ENCODE assay signal across 8 mouse cellular contexts in the genomic region with DNA sequence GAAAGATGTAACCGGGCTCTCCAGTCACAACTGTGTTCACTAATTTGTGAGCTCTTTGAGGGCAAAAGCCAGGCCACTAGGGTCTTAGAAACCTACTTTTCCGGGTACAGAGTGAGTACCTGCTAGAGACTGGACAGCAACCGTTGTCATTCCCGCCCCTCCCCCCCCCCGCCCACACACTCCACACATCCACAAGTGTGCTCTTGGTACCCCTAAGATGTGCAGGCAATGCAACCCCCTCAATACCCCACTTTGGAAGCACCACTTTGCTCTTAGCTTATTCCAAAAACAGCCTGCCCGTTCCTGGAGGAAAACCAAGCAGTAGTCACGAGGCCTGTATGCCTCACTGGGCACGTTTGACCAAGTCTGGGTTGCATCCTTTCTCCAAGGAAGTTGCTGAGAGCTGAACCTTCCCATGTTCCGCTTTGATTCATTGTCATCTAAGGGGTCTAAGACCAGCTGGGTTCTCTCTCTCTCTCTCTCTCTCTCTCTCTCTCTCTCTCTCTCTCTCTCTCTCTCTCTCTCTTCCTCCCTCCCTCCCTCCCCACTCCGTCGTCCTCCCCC. TPM values are rescaled to one million over a fixed set of nuclear protein-coding genes. Genes with fewer than 3 reads are reported as not detected.
DNase-seq lines count a peak whose midpoint lies in the region; ATAC-seq and TF ChIP-seq lines count a peak whose summit lies in the region.
"Had no signal": no experiment of that assay in that cellular context is flagged by ENCODE, and none has a peak within 500 bp of the region (broad histone marks: within the 10 kb centered on the region; RNA-seq: fewer than 3 reads in every experiment).

No protein-coding gene starts in this region.

- TF ChIP-seq POLR2A in brain, embryonic 14.5 days (IDR thresholded peaks at IDR 0.05; ENCODE audit: borderline replicate concordance, extremely low read depth, insufficient read depth, insufficient read length, poor library complexity, severe bottlenecking), result no peak

- H3K27ac ChIP-seq in hindbrain, embryonic 12.5 days, result peak overlapping the region; percentile 90
- H3K27ac ChIP-seq in midbrain, embryonic 15.5 days, result no peak overlapping the region

- H3K4me2 ChIP-seq in hindbrain, embryonic 12.5 days (replicated peaks), result peak overlapping the region; percentile 89
- peak overlapping the region; percentile 73 for H3K4me2 ChIP-seq in midbrain, embryonic 15.5 days

- H3K36me3 ChIP-seq in hindbrain, embryonic 12.5 days, result no peaks in the 10 kb centered on the region
- no peaks in the 10 kb centered on the region for H3K36me3 ChIP-seq in midbrain, embryonic 15.5 days (replicated peaks)

- no peaks in the 10 kb centered on the region for H3K9me3 ChIP-seq in hindbrain, embryonic 12.5 days (replicated peaks)
- H3K9me3 ChIP-seq in midbrain, embryonic 15.5 days, result no peaks in the 10 kb centered on the region

- no peak for TF ChIP-seq CTCF in brain, embryonic 14.5 days (IDR thresholded peaks at IDR 0.05; ENCODE audit: borderline replicate concordance, extremely low read depth, insufficient read depth, insufficient read length)

- peaks cover 33% of the 10 kb centered on the region for H3K27me3 ChIP-seq in hindbrain, embryonic 12.5 days
- no peaks in the 10 kb centered on the region for H3K27me3 ChIP-seq in midbrain, embryonic 15.5 days (replicated peaks)

- peak overlapping the region; percentile 78 for H3K4me3 ChIP-seq in hindbrain, embryonic 12.5 days
- peak overlapping the region; percentile 56 for H3K4me3 ChIP-seq in midbrain, embryonic 15.5 days
- H3K4me3 ChIP-seq: myocyte had no signal

- peak; percentile 24; the same call in 1 of the 2 replicates for ATAC-seq in hindbrain, embryonic 12.5 days (ENCODE audit: low FRiP score)
- ATAC-seq in midbrain, embryonic 15.5 days (replicated peaks), result peak; percentile 30
- no peak for ATAC-seq in megakaryocyte-erythroid progenitor cell, adult 5-6 weeks (replicated peaks; ENCODE audit: low FRiP score, low TSS enrichment, poor library complexity, severe bottlenecking)
- ATAC-seq in erythroid progenitor cell, adult 5-6 weeks (replicated peaks; ENCODE audit: low FRiP score, poor library complexity, severe bottlenecking), result no peak

- DNase-seq in brain, embryonic 14.5 days (ENCODE audit: low read depth), result peak; percentile 74
- DNase-seq in cerebellum, adult 9-10 months, result peak; percentile 52
- no peak for DNase-seq in lung, postnatal 36 days

- peak overlapping the region; percentile 81 for H3K9ac ChIP-seq in hindbrain, embryonic 12.5 days
- H3K9ac ChIP-seq in midbrain, embryonic 15.5 days, result peak overlapping the region; percentile 38; the same call in 1 of the 2 replicates

- 9% methylated on average over 9 of the region's 11 CpGs for WGBS in hindbrain, embryonic 12.5 days
- WGBS in midbrain, embryonic 15.5 days, result 11% methylated on average over 9 of the region's 11 CpGs

- peaks cover 52% of the 10 kb centered on the region for H3K4me1 ChIP-seq in hindbrain, embryonic 12.5 days
- peaks cover 47% of the 10 kb centered on the region for H3K4me1 ChIP-seq in midbrain, embryonic 15.5 days

RNA-seq across cellular contexts. Expression of gene Prmt8, which starts 3.1 kb away (rescaled TPM):
- 15.0 and 24.9 TPM in 2 replicates for polyA plus RNA-seq in brain, embryonic 14.5 days (2012; rRNA removed)
- polyA plus RNA-seq in hindbrain, embryonic 12.5 days (2016; fragmentation: Nextera tagmentation; extraction: Ambion mirVana), result 38.0 and 39.9 TPM in 2 replicates
- 28.3 and 30.7 TPM in 2 replicates for polyA plus RNA-seq in midbrain, embryonic 15.5 days (2015; fragmentation: Nextera tagmentation; extraction: Ambion mirVana)
- not detected in 2 replicates for total RNA-seq in megakaryocyte-erythroid progenitor cell, adult 5-6 weeks (2014; fragmentation: Nextera tagmentation)
- total RNA-seq in megakaryocyte-erythroid progenitor cell, adult 5-6 weeks (2017), result not detected in 2 replicates
- total RNA-seq in erythroid progenitor cell, adult 5-6 weeks (2015; ENCODE audit: low replicate concordance), result not detected in 2 replicates
- total RNA-seq in erythroid progenitor cell, adult 5-6 weeks (2017; ENCODE audit: low replicate concordance), result not detected in 2 replicates
- polyA plus RNA-seq: myocyte had no signal

Comparison
In these comparisons a context has a peak if more than half of its experiments do, and no peak if none do; other contexts are left out.
1. ATAC-seq: peak in hindbrain, embryonic 12.5 days (single experiment) and midbrain, embryonic 15.5 days (single experiment); none in megakaryocyte-erythroid progenitor cell, adult 5-6 weeks (single experiment) and erythroid progenitor cell, adult 5-6 weeks (single experiment).